Mouse (Mus musculus) v-Abl transformed pro-B cells (cell line): ENCODE measurements around the gene Vhl.

Source experiments
- in situ Hi-C, 2 experiments: fragments of 400-800 bp; cut with MboI; formaldehyde crosslinking; loops; one replicate each; pipeline ENCODE4 v1.15.1; 2025; ENCODE audit not compliant: unreplicated experiment in 2 of 2

Gene Vhl

GRCm38 (mm10) chr6:113623386-113623785 is 373 bp upstream of the Vhl start:
- in situ Hi-C loops, result no loop called here

- in situ Hi-C loops, result no loop called here
Measured at GRCm38 (mm10) chr6:113624989-113625770, 1.4 kb downstream of the Vhl start.

- in situ Hi-C loops, result no loop called here
Measured at GRCm38 (mm10) chr6:113630322-113630721, 6.6 kb downstream of the Vhl start.

GRCm38 (mm10) chr6:113632863-113633262 is 9.1 kb downstream of the Vhl start:
- in situ Hi-C loops, result no loop called here

- in situ Hi-C loops, result loop anchor here (5.0 kb wide), 2 partner anchors 39 to 44 kb away; no protein-coding TSS in a partner anchor
Measured at GRCm38 (mm10) chr6:113638302-113639040, 14.7 kb downstream of the Vhl start, which contains the start of gene Irak2. Irak2 (plus strand) TSS chr6:113638467.

- in situ Hi-C loops, result loop anchor here (5.0 kb wide), 2 partner anchors 38 to 43 kb away; no protein-coding TSS in a partner anchor
Measured at GRCm38 (mm10) chr6:113639201-113639600, 15.4 kb downstream of the Vhl start.

GRCm38 (mm10) chr6:113642605-113643004 is 18.8 kb downstream of the Vhl start:
- in situ Hi-C loops, result no loop called here

- in situ Hi-C loops, result no loop called here
Measured at GRCm38 (mm10) chr6:113643021-113643420, 19.3 kb downstream of the Vhl start.

GRCm38 (mm10) chr6:113643967-113644366 is 20.2 kb downstream of the Vhl start:
- in situ Hi-C loops, result no loop called here

- in situ Hi-C loops, result no loop called here
Measured at GRCm38 (mm10) chr6:113644808-113645207, 21.0 kb downstream of the Vhl start.

GRCm38 (mm10) chr6:113649346-113650196 is 25.8 kb downstream of the Vhl start:
- in situ Hi-C loops, result no loop called here

GRCm38 (mm10) chr6:113650197-113650640 is 26.5 kb downstream of the Vhl start:
- in situ Hi-C loops, result no loop called here

GRCm38 (mm10) chr6:113651626-113652025 is 27.9 kb downstream of the Vhl start:
- in situ Hi-C loops, result no loop called here

- in situ Hi-C loops, result no loop called here
Measured at GRCm38 (mm10) chr6:113653551-113653950, 29.8 kb downstream of the Vhl start.

- in situ Hi-C loops, result no loop called here
Measured at GRCm38 (mm10) chr6:113654102-113654501, 30.3 kb downstream of the Vhl start.

- in situ Hi-C loops, result no loop called here
Measured at GRCm38 (mm10) chr6:113654753-113655397, 31.1 kb downstream of the Vhl start.

GRCm38 (mm10) chr6:113655475-113655874 is 31.7 kb downstream of the Vhl start:
- in situ Hi-C loops, result no loop called here

GRCm38 (mm10) chr6:113656847-113657246 is 33.1 kb downstream of the Vhl start:
- in situ Hi-C loops, result no loop called here

- in situ Hi-C loops, result no loop called here
Measured at GRCm38 (mm10) chr6:113658226-113658625, 34.5 kb downstream of the Vhl start.
